Mouse (Mus musculus): ENCODE data around the gene Engase.

DNA sequence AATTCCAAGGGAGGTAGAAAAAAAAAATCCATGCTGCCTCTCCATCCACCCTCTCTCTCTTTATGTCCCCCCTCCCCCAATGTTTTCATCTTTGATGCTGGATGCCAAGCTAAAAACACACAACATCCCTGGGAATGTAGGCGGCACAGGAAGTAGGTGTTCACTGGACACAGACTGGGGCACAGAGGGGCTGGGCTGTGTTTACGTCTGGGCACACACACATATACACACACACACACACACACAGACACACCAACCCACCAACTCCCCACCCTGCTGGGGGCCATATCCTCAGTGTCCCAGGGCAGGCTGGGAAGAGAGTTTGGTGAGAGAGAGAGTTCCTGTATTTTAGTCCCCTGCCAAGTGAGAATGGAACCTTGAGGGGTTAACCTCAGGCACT lies 16.8 kb downstream of the Engase start:
- TF ChIP-seq EP300 (IDR thresholded peaks at IDR 0.05; ENCODE audit: low read depth) (no peak), CTCF (IDR thresholded peaks at IDR 0.05; ENCODE audit: low read depth) (no peak)

Measured in liver, postnatal 0 days (tissue).